Mouse (Mus musculus) Patski (cell line): ENCODE measurements around the gene Clybl. TPM values are rescaled to one million over a fixed set of nuclear protein-coding genes. Genes with fewer than 3 reads are reported as not detected.

Source experiments
- ATAC-seq: fragments of 100-300 bp; one replicate; pipeline ENCODE4 v1.8.0; 2021
- CTCF ChIA-PET: fragments of 350-600 bp; sonication (Branson Sonifier 250); formaldehyde crosslinking; loops from one replicate; lab custom pipeline; 2022; ENCODE audit warnings: inconsistent platforms; lab: Charles Lee
- POLR2A ChIA-PET: fragments of 350-600 bp; sonication (Branson Sonifier 250); formaldehyde crosslinking; loops from one replicate; lab custom pipeline; 2022; ENCODE audit warnings: antibody characterized with exemption, inconsistent platforms; lab: Charles Lee
- DNase-seq: peaks from one replicate; pipeline ENCODE4 v3.0.0-alpha.2; 2011; ENCODE audit warnings: low read depth, low spot score
- H3K27me3 ChIP-seq: fragments of 371-371 bp; one replicate; pipeline ENCODE4 v1.5.1; 2021
- CTCF ChIP-seq: fragments of 100-300 bp; IDR thresholded peaks from one replicate; pipeline ENCODE4 v1.5.1; 2021
- in situ Hi-C: fragments of 300-500 bp; cut with MboI; formaldehyde crosslinking; loops from 3 replicates; pipeline ENCODE4 v1.11.1; 2018; ENCODE audit warnings: low pct_unique_long_range_greater_than_20kb, mixed read lengths
- polyA plus RNA-seq: library from polyadenylated mRNA; unstranded; gene quantifications from one replicate; pipeline ENCODE4 v1.2.3, GENCODE M21; 2021

Clybl gene
- polyA plus RNA-seq, 1 experiment from 2014 or later: 60.7 TPM

DNA sequence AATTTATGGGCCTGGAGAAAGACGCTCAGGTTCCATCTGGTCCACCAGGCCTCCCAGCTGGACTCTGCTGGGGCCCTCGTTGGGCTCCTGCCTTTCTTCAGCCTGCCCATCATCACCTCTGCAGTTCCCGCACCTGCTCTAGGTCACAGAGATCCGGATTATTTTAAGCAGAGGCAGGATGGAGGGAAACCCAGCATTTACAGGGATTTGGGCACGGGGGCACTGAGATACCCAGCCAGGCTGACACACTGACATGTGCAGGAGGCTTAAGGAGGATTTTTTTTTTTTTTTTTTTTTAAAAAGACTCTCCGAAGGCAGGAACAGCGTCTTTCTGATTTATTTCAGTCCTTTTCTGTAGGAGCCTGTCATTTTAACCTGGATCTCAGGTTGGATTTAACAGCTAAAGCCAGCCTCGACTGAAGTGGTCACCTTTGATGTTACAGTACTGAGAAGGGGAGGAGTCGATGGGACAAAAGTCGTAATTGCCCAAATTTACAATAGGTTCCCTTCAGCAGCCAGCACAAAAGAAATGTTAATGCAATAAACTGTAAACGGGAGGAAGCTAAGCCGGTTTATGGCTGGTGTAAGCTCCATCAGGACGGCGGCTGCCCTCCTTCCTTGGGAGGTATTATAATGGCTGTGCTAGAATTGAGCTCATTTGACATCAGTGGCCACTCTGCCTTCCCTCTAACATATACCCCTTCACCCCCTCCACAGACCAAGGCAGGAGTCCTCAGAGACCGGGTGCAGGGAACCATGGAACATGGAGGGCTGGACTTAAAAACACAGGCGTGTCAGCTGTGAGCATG is 81.6 kb downstream of the Clybl start:
- in situ Hi-C loops: no loop called here
- no peaks in the 10 kb centered on the region for H3K27me3 ChIP-seq
- ChIA-PET POLR2A (no interaction called here), CTCF (no interaction called here)
- no peak for DNase-seq
- TF ChIP-seq CTCF: no peak
- ATAC-seq: no peak

DNA sequence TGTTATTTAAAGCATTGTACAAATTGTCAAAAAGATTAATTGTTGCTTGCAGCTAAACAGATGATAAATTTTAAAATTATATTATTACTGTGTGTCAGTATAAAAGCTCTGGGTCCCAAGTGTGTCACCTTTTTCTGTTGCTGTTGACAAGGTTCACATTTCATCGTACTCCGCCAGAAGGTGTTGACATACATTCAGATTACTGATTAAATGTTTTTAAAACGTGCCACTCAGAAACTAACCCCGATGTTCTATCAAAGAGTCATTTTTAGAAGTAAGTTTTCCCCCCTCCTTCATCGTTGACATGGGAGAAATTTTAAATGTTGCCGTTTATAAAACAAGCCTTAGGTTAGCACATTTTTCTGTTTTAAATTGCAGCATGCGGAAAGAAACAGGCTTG is 83.7 kb downstream of the Clybl start:
- no peak for TF ChIP-seq CTCF
- ChIA-PET CTCF (interaction anchor here (1.5 kb wide), 1 partner anchor 19 kb away, joined by 3 read pairs; no protein-coding TSS in a partner anchor), POLR2A (no interaction called here)
- no peaks in the 10 kb centered on the region for H3K27me3 ChIP-seq
- DNase-seq: no peak
- in situ Hi-C loops: no loop called here
- no peak for ATAC-seq

DNA sequence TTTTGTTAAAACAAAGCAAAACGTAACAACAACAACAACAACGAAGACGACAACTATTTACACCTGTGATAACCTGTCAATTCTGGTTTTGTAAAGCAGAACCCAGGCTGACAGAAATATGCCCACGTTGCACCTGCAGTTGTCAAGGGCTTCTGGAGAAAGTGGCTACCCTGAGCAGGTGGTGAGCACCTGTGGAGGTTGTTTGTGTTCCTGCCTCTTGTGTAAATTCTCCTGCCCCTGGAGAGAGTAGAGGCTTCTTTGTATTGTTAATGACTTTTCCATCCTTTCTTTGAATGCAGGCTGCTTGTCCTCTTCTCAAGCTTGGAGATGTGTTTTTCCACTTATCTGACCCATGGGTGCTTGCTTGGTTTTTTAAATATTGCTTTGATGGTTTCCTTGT is 86.1 kb downstream of the Clybl start:
- in situ Hi-C loops: no loop called here
- ChIA-PET CTCF (no interaction called here), POLR2A (no interaction called here)
- ATAC-seq (no peak), DNase-seq (no peak)
- no peak for TF ChIP-seq CTCF
- no peaks in the 10 kb centered on the region for H3K27me3 ChIP-seq

DNA sequence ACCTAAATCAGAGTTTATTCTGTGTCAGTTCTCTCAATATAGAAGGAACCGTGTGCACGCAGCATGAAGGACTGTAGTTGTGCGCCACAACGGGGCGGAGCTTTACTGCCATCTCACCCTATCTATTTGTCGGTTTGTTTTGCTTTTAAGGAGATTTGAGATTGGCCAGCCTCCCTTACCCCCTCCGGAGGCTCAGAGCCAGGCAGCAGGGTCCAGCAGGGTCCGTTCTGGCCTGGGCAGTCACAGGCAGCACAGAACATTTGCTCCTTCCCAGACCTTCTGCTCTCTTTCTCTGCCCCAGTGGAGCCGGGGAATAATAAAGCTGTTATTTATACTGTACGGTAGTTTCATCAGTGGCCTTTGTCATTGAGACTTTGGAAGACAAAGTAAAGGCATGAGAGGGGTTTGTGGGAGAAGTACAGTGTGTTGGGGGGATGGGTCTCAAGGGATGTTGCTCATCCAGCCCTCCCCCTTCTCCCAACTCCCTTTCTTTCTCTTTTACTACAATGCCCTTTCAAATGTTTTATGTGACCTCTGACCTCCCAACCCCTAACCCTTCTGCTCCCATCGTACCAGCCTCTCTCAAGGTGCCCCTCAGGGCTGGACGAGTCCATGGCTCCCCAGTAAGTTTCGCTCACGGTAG is 89.7 kb downstream of the Clybl start:
- ChIA-PET POLR2A (no interaction called here), CTCF (no interaction called here)
- no peak for TF ChIP-seq CTCF
- no peak for ATAC-seq
- no peak for DNase-seq
- in situ Hi-C loops: no loop called here
- H3K27me3 ChIP-seq: no peaks in the 10 kb centered on the region

DNA sequence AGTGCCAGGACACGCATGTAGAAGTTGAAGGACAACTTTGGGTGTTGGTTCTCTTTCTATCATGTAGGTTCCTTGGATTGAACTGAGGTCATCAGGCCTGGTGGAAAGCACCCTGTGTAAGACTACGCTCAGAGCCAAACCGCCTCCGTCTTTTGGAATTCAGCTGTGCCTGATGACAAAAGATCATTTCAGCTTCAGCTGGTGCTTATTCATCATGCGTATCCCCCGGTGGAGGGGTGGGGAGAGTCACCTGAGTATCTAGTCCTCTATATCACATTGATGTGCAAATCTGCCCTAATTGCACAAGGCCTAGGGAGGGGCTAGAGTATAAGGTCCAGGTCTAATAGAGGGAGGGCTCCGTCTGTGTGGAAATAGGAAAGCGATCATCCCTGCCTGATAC is 95.6 kb downstream of the Clybl start:
- ChIA-PET CTCF (interaction anchor here (1.2 kb wide), 1 partner anchor 14 kb away, joined by 4 read pairs; no protein-coding TSS in a partner anchor), POLR2A (no interaction called here)
- no peak for ATAC-seq
- H3K27me3 ChIP-seq: no peaks in the 10 kb centered on the region
- no peak for DNase-seq
- in situ Hi-C loops: no loop called here
- TF ChIP-seq CTCF: no peak

DNA sequence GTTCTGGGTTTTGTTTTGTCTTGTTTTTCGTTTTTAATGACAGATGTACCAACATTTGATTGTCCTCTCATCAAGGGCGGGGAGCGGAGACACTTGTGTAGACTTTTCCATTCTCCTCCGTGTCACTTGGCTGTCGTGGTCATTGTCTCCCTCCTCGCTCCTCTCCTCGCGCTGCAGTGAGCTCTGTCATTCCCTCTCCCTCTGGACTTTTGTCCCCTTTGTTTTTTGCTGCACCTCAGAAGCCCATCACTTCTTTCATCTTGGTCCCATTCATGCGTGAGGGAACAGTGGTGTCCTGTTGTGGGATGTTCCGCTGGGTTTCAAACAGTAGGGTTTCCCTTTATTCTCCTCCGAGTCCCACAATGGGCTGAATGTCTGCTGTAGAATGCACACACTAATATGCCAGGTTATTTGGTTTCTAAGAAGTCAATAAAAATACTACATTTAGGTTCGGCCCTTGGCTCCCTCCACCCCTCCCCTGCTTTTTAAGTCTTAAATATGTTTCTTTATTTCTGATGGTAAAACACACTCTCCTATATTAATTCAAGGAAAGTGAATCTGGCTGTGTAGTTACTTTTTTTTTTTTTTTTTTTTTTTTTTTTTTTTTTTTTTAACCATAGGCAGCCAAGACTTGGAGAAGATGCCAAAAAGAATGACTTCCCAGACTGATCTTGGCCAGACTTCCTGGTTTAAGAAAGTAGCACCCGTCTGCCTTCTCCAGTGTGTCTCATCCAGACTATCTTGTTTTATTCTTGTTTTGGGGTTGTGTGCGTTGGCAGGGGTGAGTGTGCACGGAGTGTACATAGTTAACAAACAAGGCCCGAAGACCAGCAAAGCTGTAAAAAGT is 98.2 kb downstream of the Clybl start:
- ATAC-seq (no peak), DNase-seq (no peak)
- CTCF ChIA-PET: no interaction called here
- H3K27me3 ChIP-seq: no peaks in the 10 kb centered on the region
- in situ Hi-C loops: no loop called here
- TF ChIP-seq CTCF: no peak
- POLR2A ChIA-PET: no interaction called here

DNA sequence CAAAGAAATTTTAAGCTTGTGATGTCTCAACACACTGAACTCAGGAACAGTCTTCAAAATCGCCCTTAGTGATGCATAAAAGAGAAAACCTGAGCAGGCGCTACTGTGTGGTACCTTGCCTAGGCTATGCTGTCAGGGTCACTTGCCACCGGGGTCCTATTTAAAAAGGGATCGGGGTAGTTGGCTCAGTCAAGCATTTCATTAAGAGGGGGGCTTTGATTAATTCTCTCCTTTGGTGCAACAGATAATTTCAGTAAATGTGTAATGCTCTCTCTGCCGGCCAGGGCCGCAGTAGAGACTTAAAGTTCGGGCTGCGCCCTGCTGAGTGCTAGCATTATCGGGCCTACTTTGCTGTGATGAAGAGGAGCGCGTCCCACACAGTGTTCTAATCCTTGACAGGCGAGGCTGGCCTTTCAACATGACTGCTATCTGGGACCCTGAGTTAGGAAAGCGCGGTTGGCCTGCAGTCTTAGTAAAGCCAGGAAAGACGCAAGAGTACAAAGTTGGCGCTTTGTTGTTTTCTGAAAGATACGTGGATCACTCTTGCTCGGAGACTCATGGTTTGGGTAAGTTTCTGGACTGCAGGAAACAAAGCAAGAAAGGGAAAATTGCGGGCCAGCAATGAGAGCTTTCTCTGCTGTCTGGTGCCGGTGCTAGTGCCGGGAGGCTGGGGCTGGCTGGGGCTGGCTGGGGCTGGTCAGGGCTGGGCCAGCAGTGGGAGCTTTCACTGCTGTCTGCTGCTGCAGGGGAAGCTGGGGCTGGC is 99.0 kb downstream of the Clybl start:
- ChIA-PET POLR2A (no interaction called here), CTCF (no interaction called here)
- DNase-seq: no peak
- TF ChIP-seq CTCF: no peak
- in situ Hi-C loops: no loop called here
- no peak for ATAC-seq
- H3K27me3 ChIP-seq: no peaks in the 10 kb centered on the region

DNA sequence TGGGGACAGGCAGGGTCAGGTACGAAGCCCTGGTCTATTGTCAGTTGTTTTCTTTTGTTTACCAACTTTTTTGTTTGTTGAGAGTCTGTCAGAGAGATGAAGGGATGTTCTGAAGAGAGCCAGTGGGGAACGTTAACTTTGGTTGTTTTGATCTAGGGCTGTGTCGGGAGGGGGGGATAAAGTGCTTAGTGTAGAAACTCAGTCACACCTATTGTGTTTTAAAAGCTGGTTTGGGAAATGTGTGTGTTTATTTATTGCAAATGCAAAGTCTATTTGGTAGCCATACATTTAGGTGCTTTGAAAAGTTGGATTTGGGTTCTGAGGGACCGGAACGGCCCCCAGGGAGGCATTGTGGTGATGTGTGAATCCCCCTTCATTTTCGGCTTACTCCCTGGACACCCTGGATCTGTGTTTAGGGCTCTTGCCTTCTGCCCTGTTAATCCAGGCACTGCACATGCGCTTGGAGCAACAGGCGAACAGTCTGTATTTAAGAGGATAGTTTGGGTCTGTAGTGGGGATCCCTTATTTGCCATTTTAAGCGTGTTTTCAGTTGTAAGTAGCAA is 99.6 kb downstream of the Clybl start:
- no peaks in the 10 kb centered on the region for H3K27me3 ChIP-seq
- ChIA-PET CTCF (no interaction called here), POLR2A (no interaction called here)
- ATAC-seq (no peak), DNase-seq (no peak)
- TF ChIP-seq CTCF: no peak
- in situ Hi-C loops: no loop called here

DNA sequence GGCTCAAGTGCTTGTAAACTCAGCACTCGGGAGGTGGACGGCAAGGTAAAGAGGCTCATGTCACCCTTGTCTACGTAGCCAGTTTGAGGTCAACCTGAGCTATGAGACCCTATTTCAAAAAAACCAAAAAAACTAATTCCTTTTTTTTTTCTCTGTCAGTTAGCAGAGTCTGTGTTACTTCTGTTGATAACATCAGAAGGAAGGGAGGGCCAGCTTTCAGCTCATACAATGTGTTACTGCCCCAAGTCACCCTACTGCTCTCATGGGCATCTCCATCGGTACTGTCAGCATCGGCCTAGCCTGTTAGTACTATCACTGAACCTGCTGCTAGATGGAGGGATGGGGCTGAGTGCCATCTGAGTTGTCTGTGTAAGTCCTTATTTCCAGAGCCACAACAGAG is 102.5 kb downstream of the Clybl start:
- DNase-seq: no peak
- POLR2A ChIA-PET: no interaction called here
- in situ Hi-C loops: no loop called here
- no peak for ATAC-seq
- no peaks in the 10 kb centered on the region for H3K27me3 ChIP-seq
- CTCF ChIA-PET: interaction anchor here (0.9 kb wide), 1 partner anchor 18 kb away, joined by 3 read pairs; no protein-coding TSS in a partner anchor
- no peak for TF ChIP-seq CTCF

DNA sequence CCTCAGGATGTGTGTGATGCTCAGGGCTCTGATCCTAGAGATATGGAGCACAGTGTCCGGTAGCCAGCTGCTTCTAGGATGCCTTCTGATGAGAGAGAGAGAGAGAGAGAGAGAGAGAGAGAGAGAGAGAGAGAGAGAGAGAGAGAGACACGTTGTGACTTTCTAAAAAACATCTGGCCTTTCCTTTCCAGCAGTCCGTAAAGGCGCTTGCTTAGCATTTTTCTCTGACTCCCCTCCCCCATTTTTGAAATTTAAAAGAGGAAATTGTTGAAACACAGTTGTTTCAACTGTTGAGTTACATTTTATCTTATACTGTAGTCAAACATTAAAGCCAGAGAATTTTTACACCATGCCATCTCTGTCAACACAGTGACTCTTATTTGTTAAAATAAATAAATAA is 114.9 kb downstream of the Clybl start:
- CTCF ChIA-PET: interaction anchor here (1.3 kb wide), 1 partner anchor 61 kb away, joined by 3 read pairs; no protein-coding TSS in a partner anchor
- DNase-seq (no peak), ATAC-seq (no peak)
- TF ChIP-seq CTCF: no peak
- H3K27me3 ChIP-seq: no peaks in the 10 kb centered on the region
- in situ Hi-C loops: no loop called here
- POLR2A ChIA-PET: no interaction called here
